Mouse (Mus musculus) G1E (cell line): ENCODE results near the gene Hoxa7. TPM values are rescaled to one million over a fixed set of nuclear protein-coding genes. Genes with fewer than 3 reads are reported as not detected.
A peak's percentile ranks its signal among the peaks of the same experiment; 100 is the strongest.

Source experiments
- ATAC-seq: 2 replicates; pipeline ENCODE4 v1.8.0; 2016; ENCODE audit warnings: mild to moderate bottlenecking; ENCODE audit not compliant: insufficient number of reproducible peaks, poor library complexity, low FRiP score, severe bottlenecking; ENCODE audit errors: extremely low read depth
- DNase-seq: peaks from one replicate; pipeline ENCODE4 v3.0.0; 2012; ENCODE audit warnings: low spot score
- H3K27me3 ChIP-seq: 2 replicates; pipeline ENCODE4 v1.6.1; 2012; ENCODE audit warnings: mild to moderate bottlenecking, low read length, inconsistent platforms; ENCODE audit not compliant: insufficient read depth
- H3K36me3 ChIP-seq: replicated peaks from 2 replicates; pipeline ENCODE3; 2012; ENCODE audit warnings: mild to moderate bottlenecking, inconsistent platforms
- H3K4me1 ChIP-seq: 2 replicates; pipeline ENCODE4 v1.6.1; 2012; ENCODE audit warnings: low read depth, low read length, inconsistent platforms, mixed read lengths; ENCODE audit not compliant: insufficient read depth
- H3K4me3 ChIP-seq: 2 replicates; pipeline ENCODE4 v1.5.1; 2012; ENCODE audit warnings: low read depth, mild to moderate bottlenecking, inconsistent platforms, low read length, moderate library complexity, mixed read lengths
- H3K9me3 ChIP-seq: replicated peaks from 2 replicates; pipeline ENCODE4 v1.6.1; 2012; ENCODE audit warnings: inconsistent platforms
- CTCF ChIP-seq: IDR thresholded peaks from 2 replicates; pipeline ENCODE4 v1.5.1; 2012; ENCODE audit warnings: low read depth, low read length, inconsistent platforms, mixed read lengths
- GATA1 ChIP-seq: IDR thresholded peaks from 2 replicates; pipeline ENCODE4 v1.6.1; 2012; ENCODE audit warnings: borderline replicate concordance, low read length, inconsistent platforms, mixed read lengths
- GATA2 ChIP-seq: IDR thresholded peaks from 2 replicates; pipeline ENCODE4 v1.6.1; 2012; ENCODE audit warnings: low read depth, low read length, inconsistent platforms, borderline replicate concordance
- POLR2AphosphoS5 ChIP-seq: IDR thresholded peaks from 2 replicates; pipeline ENCODE4 v1.6.1; 2012; ENCODE audit warnings: low read depth, low read length, inconsistent platforms; ENCODE audit not compliant: insufficient replicate concordance
- TAL1 ChIP-seq: conservative IDR thresholded peaks from 2 replicates; pipeline ENCODE4 v1.6.1; 2012; ENCODE audit warnings: low read depth, low read length, inconsistent platforms, mixed read lengths
- polyA plus RNA-seq: library from polyadenylated mRNA; stranded (reverse); fragments of >175 nt; gene quantifications from 2 replicates; pipeline ENCODE4 v1.2.3, GENCODE M21; 2012
- total RNA-seq, 2 experiments: library from RNA; stranded (forward) in 1 of 2; stranded (reverse) in 1 of 2; fragments of 200-1000 nt in 1 of 2; fragments of >200 nt in 1 of 2; fragmentation: Nextera tagmentation in 1 of 2; gene quantifications; 2 replicates each; pipeline ENCODE4 v1.2.3; 2014 to 2017

Hoxa7 gene
- total RNA-seq (2014; fragmentation: Nextera tagmentation): not detected in 2 replicates
- total RNA-seq (2017): 0.23 and 0.66 TPM in 2 replicates
- polyA plus RNA-seq: 0.11 TPM in 1 of 2 replicates, not detected in the other

- peaks cover 10% of the 10 kb centered on the region for H3K4me1 ChIP-seq
- peaks cover 51% of the 10 kb centered on the region for H3K27me3 ChIP-seq
- TF ChIP-seq GATA1 (no peak), CTCF (peak; percentile 83)
- H3K9me3 ChIP-seq: peaks cover 9% of the 10 kb centered on the region
- H3K4me3 ChIP-seq: peak within 1 kb of the TSS; percentile 62; the same call in 1 of the 2 replicates
- peak; percentile 39 for DNase-seq
- no peaks in the 10 kb centered on the region for H3K36me3 ChIP-seq
- ATAC-seq: peak; percentile 60
Measured at GRCm38 (mm10) chr6:52221337-52221992, at the start of gene Hoxa7. Hoxa7 (minus strand) TSS chr6:52221854.

GRCm38 (mm10) chr6:52270494-52271480, 49.1 kb upstream of the Hoxa7 start:
- H3K4me3 ChIP-seq: no peak overlapping the region
- TF ChIP-seq GATA2: no peak
- no peak for TF ChIP-seq GATA1
- TF ChIP-seq TAL1: no peak
- TF ChIP-seq POLR2AphosphoS5: no peak
- no peak for TF ChIP-seq CTCF
- no peak for ATAC-seq
- no peaks in the 10 kb centered on the region for H3K36me3 ChIP-seq
- DNase-seq: no peak
- H3K4me1 ChIP-seq: no peaks in the 10 kb centered on the region
- peaks cover 17% of the 10 kb centered on the region for H3K27me3 ChIP-seq
- no peaks in the 10 kb centered on the region for H3K9me3 ChIP-seq

DNA sequence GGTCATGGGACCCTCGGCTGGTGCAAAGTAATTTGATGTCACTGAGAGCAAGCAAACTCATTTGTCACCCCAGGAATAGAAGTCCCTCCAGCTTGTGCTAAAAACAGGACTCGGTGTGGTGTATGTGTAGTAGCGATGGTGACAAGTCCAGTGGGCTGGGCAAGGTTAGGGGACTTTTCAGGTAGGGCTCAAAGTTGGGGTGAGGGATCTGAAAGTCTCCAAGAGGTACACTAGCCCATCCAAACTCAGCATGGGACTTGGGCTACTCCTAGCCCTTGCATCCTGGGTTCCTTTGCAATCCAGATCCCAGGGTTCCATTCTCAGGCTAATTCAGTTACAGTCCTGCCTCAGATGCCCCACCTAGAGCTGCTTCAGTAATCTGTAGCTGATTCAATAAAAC, 47.1 kb upstream of the Hoxa7 start:
- Histone ChIP-seq H3K36me3 (no peaks in the 10 kb centered on the region), H3K4me3 (no peak overlapping the region), H3K9me3 (no peaks in the 10 kb centered on the region), H3K4me1 (no peaks in the 10 kb centered on the region), H3K27me3 (peaks cover 30% of the 10 kb centered on the region)
- TF ChIP-seq TAL1 (no peak), CTCF (no peak), GATA2 (no peak), GATA1 (no peak)
- ATAC-seq (no peak), DNase-seq (no peak)

GRCm38 (mm10) chr6:52268341-52268740, 46.7 kb upstream of the Hoxa7 start:
- TF ChIP-seq POLR2AphosphoS5: no peak
- TF ChIP-seq GATA2: no peak
- TF ChIP-seq TAL1: no peak
- no peak for TF ChIP-seq GATA1
- no peak for TF ChIP-seq CTCF
- Histone ChIP-seq H3K36me3 (no peaks in the 10 kb centered on the region), H3K4me3 (no peak overlapping the region), H3K9me3 (no peaks in the 10 kb centered on the region), H3K27me3 (peaks cover 30% of the 10 kb centered on the region), H3K4me1 (no peaks in the 10 kb centered on the region)
- DNase-seq (no peak), ATAC-seq (no peak)

- TF ChIP-seq POLR2AphosphoS5 (no peak), GATA2 (no peak), TAL1 (no peak), GATA1 (no peak), CTCF (no peak)
- no peak overlapping the region for H3K4me3 ChIP-seq
- H3K36me3 ChIP-seq: no peaks in the 10 kb centered on the region
- no peaks in the 10 kb centered on the region for H3K9me3 ChIP-seq
- H3K4me1 ChIP-seq: no peaks in the 10 kb centered on the region
- H3K27me3 ChIP-seq: peaks cover 35% of the 10 kb centered on the region
- ATAC-seq (no peak), DNase-seq (no peak)
Measured at GRCm38 (mm10) chr6:52267691-52268090, 46.0 kb upstream of the Hoxa7 start.

GRCm38 (mm10) chr6:52267221-52267620, 45.6 kb upstream of the Hoxa7 start:
- no peak for DNase-seq
- Histone ChIP-seq H3K4me3 (no peak overlapping the region), H3K36me3 (no peaks in the 10 kb centered on the region), H3K4me1 (no peaks in the 10 kb centered on the region), H3K27me3 (peaks cover 35% of the 10 kb centered on the region), H3K9me3 (no peaks in the 10 kb centered on the region)
- ATAC-seq: no peak
- TF ChIP-seq GATA1 (no peak), CTCF (no peak), GATA2 (no peak), POLR2AphosphoS5 (no peak), TAL1 (no peak)
